Mouse (Mus musculus) adrenal gland, postnatal 10 days (tissue): ENCODE measurements around the gene Olfr796. TPM values are rescaled to one million over a fixed set of nuclear protein-coding genes. Genes with fewer than 3 reads are reported as not detected.

Experiments used
- DNase-seq: peaks from one replicate; pipeline ENCODE4 v3.0.0; 2021; ENCODE audit warnings: mixed read lengths
- long read RNA-seq, 2 experiments: library from polyadenylated mRNA; stranded (forward); transcript quantifications; one replicate each; pipeline ENCODE4 v2.0.0; 2021
- microRNA-seq: library from miRNA; unstranded; fragments of <30 nt; microRNA quantifications from one replicate; pipeline ENCODE4 v1.2.0, GENCODE M21; 2021
- total RNA-seq, 2 experiments: library from RNA; stranded (reverse); gene quantifications; 2 replicates each; pipeline ENCODE4 v1.2.3; 2021

Gene Olfr796
- total RNA-seq: not detected
- long read RNA-seq, experiment 1: 0 reads
- long read RNA-seq, experiment 2: 0 reads

DNA sequence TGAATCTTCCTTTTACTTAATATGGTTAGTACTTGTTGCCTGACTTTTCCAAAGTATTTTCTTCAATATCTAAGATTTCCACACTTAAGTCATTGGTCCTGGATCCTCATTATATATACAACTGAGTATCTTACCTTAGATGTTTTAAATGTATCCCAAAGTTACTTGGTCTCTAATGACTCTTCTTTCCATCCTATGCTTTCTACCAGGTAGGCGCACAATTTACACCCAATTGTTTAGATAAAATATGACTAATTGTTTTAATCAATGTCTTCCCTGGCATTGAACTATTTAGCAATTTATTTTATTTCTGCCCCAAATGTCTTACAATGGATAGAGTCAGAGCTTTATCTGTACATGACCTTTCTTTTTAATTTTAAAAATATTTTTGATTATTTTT is at the start of gene Olfr796:
TSS of gene Olfr796 (minus strand) at position 101 of the 400 bp plus-strand sequence.
- DNase-seq: no peak

DNA sequence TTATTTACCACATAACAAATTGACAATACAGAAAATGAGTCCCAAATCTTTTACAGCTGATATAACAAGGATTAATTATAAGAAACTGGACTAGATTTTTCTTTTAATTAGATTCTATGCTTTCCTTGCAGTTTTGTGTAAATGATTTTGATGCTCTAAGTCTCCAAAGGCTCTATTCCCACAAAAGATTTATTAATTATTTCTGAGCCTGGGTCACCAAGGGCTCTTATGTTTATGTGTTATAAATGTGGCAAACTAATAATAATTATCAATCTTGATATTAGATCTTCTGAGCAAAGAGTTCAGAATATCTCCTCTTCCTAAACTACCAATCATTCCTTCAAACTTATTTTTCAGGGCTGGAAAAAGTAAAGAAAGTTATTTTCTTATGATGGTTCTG is 45.0 kb upstream of the Olfr796 start, which contains the start of gene Olfr800:
TSS of gene Olfr800 (plus strand) at position 301 of the 400 bp plus-strand sequence.
- no peak for DNase-seq

DNA sequence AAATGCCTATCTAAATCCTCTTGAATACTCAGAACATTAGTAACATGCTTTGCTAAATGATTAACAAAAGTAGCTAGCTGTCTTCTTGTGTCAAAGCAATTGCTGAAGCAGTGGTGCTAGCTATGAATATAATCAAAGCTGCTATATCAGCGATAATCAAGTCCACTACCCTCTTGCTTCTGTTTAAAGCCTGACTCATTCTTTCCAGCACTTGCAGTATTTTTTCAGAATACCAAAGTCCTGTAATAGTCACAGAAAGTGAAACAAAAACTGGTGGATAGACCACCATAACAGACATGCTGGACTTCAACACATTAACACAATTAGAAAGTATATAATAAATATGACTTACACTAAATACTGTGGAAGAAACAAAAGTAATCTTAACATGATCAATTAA is 39.4 kb upstream of the Olfr796 start:
- DNase-seq: no peak

DNA sequence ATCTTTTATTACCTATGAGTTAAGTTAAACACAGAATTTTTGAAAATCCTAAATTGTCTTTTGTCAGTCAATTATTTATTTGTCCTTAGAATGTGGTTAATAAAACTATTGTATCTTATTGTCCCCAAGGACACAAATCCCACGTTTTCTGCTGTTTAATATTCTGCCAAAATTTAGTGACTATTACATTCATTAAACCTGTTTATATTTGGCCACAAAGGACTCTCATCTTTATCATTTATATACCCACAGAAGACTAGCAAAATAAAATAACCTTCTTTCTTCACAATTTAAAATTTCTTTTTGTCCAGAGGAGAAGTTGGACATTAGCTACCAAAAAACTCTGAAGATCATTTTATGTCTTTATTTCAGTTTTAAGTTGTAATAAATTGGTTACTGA is 24.8 kb upstream of the Olfr796 start, which contains the start of gene Olfr799:
TSS of gene Olfr799 (plus strand) at position 301 of the 400 bp plus-strand sequence.
- no peak for DNase-seq

DNA sequence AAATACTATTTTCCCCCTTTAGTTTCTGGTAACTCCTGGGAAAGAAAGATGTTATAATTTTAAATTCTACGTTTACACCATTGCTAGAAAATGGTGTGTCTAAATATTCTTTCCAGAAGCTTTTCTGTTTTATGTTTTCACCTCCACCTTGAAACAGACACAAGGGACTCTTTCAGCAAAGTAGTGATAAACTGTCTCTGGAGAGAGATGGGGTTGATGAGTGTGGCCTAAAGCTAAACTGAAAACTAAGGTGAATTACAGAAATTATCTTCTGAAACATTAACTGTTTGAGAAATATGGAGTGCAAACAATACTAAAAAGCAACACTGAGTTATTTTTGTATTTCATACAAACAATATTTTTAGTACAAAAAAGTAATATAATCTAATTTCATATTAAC is 15.5 kb upstream of the Olfr796 start, which contains the start of gene Olfr798:
TSS of gene Olfr798 (minus strand) at position 101 of the 400 bp plus-strand sequence.
- no peak for DNase-seq

DNA sequence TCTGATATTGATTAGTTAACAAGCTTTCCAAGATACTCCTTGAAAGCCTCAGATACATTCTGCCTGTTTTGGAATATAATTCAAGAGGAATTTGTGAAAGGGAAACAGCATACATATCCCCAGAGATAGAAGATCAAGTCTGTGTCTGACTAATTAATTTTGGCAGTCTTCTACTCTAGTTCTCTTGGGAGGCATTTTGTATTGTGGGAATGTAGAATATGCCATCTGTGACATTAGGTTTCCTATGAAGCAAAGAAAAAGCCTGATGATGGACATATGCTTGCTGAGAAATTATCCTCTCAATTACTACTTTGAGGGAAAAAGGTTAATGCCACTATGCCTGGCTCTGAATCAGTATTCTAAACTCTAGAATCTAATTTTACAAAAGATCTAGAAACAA is 10.9 kb upstream of the Olfr796 start:
- no peak for DNase-seq

DNA sequence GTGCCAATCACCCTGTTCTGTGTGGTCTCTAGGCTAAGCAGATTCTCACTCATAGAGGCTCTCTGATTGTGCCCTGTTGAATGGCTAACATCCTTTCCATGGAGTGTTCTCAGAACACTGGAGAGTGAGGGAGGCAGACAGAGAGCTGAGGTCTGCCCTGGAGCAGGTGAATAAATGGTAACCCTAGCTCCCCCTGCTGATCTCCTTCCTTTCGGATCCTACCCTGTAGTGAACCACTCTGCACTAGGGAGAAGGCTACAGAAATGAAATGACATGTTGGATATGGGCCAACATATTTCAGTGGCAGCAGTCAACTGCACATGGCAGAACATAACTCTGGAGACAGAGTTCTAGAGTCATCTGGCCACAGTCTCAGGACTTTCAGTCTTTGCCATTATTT is 9.4 kb upstream of the Olfr796 start:
- no peak for DNase-seq

DNA sequence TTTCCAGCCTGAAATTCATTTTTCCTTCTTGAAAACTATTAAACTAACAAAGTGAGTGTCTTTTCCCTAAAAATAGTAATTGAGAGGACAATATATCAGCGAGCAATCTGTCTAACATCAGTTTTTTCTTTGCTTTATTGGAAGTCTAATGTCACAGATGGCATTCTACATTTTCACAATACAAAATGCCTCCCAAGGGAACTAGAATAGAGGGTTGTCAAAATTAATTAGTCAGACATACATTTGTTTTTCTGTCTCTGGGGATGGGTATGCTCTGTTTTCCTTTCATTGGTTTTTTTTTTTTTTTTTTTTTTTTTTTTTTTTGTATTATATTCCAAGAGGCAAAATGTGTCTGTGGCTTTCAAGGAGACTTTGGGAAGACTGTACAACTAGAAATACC is 35.3 kb downstream of the Olfr796 start:
- DNase-seq: no peak

DNA sequence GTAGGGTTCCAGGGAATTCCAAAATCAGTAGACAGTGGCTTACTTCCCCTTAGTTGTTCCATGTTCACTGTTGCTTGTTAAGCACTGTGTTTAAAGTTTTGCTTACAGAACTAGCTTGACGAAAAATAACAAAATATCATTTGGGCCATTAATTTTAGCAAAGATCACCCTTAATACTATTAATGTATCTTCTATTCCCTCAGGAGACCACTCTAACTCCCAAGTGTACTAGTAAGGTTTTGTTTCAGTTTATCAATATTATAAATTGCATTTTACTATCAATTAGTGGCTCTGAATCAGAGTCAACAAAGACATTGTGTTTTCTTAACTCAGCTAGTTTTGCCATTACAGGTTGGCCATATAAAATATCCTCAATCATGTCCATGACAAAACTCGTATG is 45.0 kb downstream of the Olfr796 start, which contains the start of gene Olfr794:
TSS of gene Olfr794 (plus strand) at position 301 of the 400 bp plus-strand sequence.
- no peak for DNase-seq

Small RNA genes within 50 kb of the gene (microRNA-seq; reads per million reads assigned to microRNA genes)
- not detected for gene Gm23252

Other genes starting within 250 kb of the Olfr796 start
- under 1 TPM in 1 of 2 experiments, not detected in 1; 0.09 TPM for gene Olfr784, start 228.5 kb downstream of the Olfr796 start, total RNA-seq
- not detected for gene Olfr785, start 207.1 kb downstream of the Olfr796 start, total RNA-seq
- not detected for gene Olfr786, start 185.3 kb downstream of the Olfr796 start, total RNA-seq
- gene Olfr787, start 150.7 kb downstream of the Olfr796 start, total RNA-seq: not detected
- gene Olfr788, start 141.6 kb downstream of the Olfr796 start, total RNA-seq: not detected
- gene Olfr789, start 127.8 kb downstream of the Olfr796 start, total RNA-seq: not detected
- gene Olfr790, start 114.1 kb downstream of the Olfr796 start, total RNA-seq: not detected
- gene Olfr791, start 90.8 kb downstream of the Olfr796 start, total RNA-seq: not detected
- gene Olfr792, start 73.4 kb downstream of the Olfr796 start, total RNA-seq: not detected
- gene Olfr794, start 44.9 kb downstream of the Olfr796 start, total RNA-seq: not detected
- gene Olfr798, start 15.4 kb upstream of the Olfr796 start, total RNA-seq: not detected
- not detected for gene Olfr799, start 24.9 kb upstream of the Olfr796 start, total RNA-seq
- not detected for gene Olfr800, start 45.1 kb upstream of the Olfr796 start, total RNA-seq
- gene Olfr801, start 61.3 kb upstream of the Olfr796 start, total RNA-seq: not detected
- gene Olfr802, start 75.6 kb upstream of the Olfr796 start, total RNA-seq: not detected
- gene Olfr803, start 81.7 kb upstream of the Olfr796 start, total RNA-seq: not detected
- gene Olfr804, start 90.6 kb upstream of the Olfr796 start, total RNA-seq: not detected
- not detected for gene Olfr805, start 116.8 kb upstream of the Olfr796 start, total RNA-seq
- gene Olfr806, start 129.4 kb upstream of the Olfr796 start, total RNA-seq: not detected
- gene Olfr807, start 145.2 kb upstream of the Olfr796 start, total RNA-seq: not detected
- not detected for gene Olfr808, start 152.9 kb upstream of the Olfr796 start, total RNA-seq
- not detected for gene Olfr809, start 162.1 kb upstream of the Olfr796 start, total RNA-seq
- gene Olfr810, start 182.3 kb upstream of the Olfr796 start, total RNA-seq: not detected
- gene Olfr811, start 191.8 kb upstream of the Olfr796 start, total RNA-seq: not detected
- not detected for gene Olfr812, start 233.5 kb upstream of the Olfr796 start, total RNA-seq
- not detected for gene Olfr813, start 242.8 kb upstream of the Olfr796 start, total RNA-seq